Mouse (Mus musculus): Measurements from ENCODE around the gene Pde10a.

GRCm38 (mm10) chr17:8787762-8788161, 262.6 kb downstream of the Pde10a start:
- TF ChIP-seq CTCF (conservative IDR thresholded peaks at IDR 0.05; ENCODE audit: low read length) (no peak), NANOG (IDR thresholded peaks at IDR 0.05; ENCODE audit: borderline replicate concordance, low read length) (no peak), POU5F1 (IDR thresholded peaks at IDR 0.05; ENCODE audit: borderline replicate concordance, low read length) (no peak)
